Mouse (Mus musculus) ES-E14 (cell line): ENCODE measurements around the gene Barhl2. TPM values are rescaled to one million over a fixed set of nuclear protein-coding genes. Genes with fewer than 3 reads are reported as not detected.

Source experiments
- DNase-seq: peaks from one replicate; pipeline ENCODE4 v3.0.0-alpha.2; 2013; ENCODE audit warnings: low read depth, low spot score
- H3K27ac ChIP-seq: 2 replicates; pipeline ENCODE4 v1.5.1; 2012; ENCODE audit warnings: low read depth, mild to moderate bottlenecking, low read length, moderate library complexity, mixed read lengths; ENCODE audit not compliant: poor library complexity, insufficient read depth, severe bottlenecking
- H3K36me3 ChIP-seq: 2 replicates; pipeline ENCODE4 v1.6.1; 2012; ENCODE audit warnings: mild to moderate bottlenecking, low read length, moderate library complexity, mixed read lengths; ENCODE audit not compliant: control insufficient read depth, poor library complexity, insufficient read depth, severe bottlenecking
- H3K4me1 ChIP-seq, 2 experiments: fragments of 150-350 bp in 1 of 2; sonication (generic) in 1 of 2; 2 replicates each; pipeline ENCODE4 v1.6.1; 2012; ENCODE audit warnings: low read length in 2 of 2, mild to moderate bottlenecking in 1 of 2, mixed read lengths in 1 of 2; ENCODE audit not compliant: control insufficient read depth in 2 of 2, insufficient read depth in 2 of 2, poor library complexity in 1 of 2
- H3K4me3 ChIP-seq, 2 experiments: fragments of 150-350 bp in 1 of 2; sonication (generic) in 1 of 2; 2 replicates each; pipeline ENCODE4 v1.5.1; 2012; ENCODE audit warnings: low read length in 2 of 2, low read depth in 1 of 2, mild to moderate bottlenecking in 1 of 2, mixed read lengths in 1 of 2; ENCODE audit not compliant: insufficient read depth in 1 of 2, poor library complexity in 1 of 2, severe bottlenecking in 1 of 2
- H3K9ac ChIP-seq: 2 replicates; pipeline ENCODE4 v1.6.1; 2012; ENCODE audit warnings: low read depth, mild to moderate bottlenecking, low read length, mixed read lengths; ENCODE audit not compliant: poor library complexity, insufficient read depth, severe bottlenecking
- H3K9me3 ChIP-seq: fragments of 150-350 bp; sonication (generic); 2 replicates; pipeline ENCODE4 v1.6.1; 2012; ENCODE audit warnings: low read depth, mild to moderate bottlenecking, low read length; ENCODE audit not compliant: control insufficient read depth, insufficient read depth
- CHD2 ChIP-seq: IDR thresholded peaks from 2 replicates; pipeline ENCODE4 v1.6.1; 2014; ENCODE audit warnings: mild to moderate bottlenecking, low read depth, low read length, inconsistent platforms
- HCFC1 ChIP-seq: IDR thresholded peaks from 2 replicates; pipeline ENCODE4 v1.6.1; 2012; ENCODE audit warnings: low read length, inconsistent platforms, borderline replicate concordance; ENCODE audit not compliant: insufficient read depth
- MAFK ChIP-seq: IDR thresholded peaks from 2 replicates; pipeline ENCODE4 v1.6.1; 2014; ENCODE audit warnings: mild to moderate bottlenecking, low read depth, low read length, inconsistent platforms; ENCODE audit not compliant: insufficient read depth
- ZC3H11A ChIP-seq: IDR thresholded peaks from 2 replicates; pipeline ENCODE4 v1.6.1; 2012; ENCODE audit warnings: low read depth, mild to moderate bottlenecking, inconsistent platforms, low read length, borderline replicate concordance
- ZNF384 ChIP-seq: IDR thresholded peaks from 2 replicates; pipeline ENCODE4 v1.6.1; 2012; ENCODE audit warnings: low read depth, low read length, inconsistent platforms
- in situ Hi-C, 2 experiments: fragments of 600-800 bp; cut with MboI; formaldehyde crosslinking; loops; one replicate each; pipeline ENCODE4 v1.15.1; 2025; ENCODE audit warnings: low sequenced_read_pairs in 2 of 2, inconsistent platforms in 1 of 2; ENCODE audit not compliant: unreplicated experiment in 2 of 2
- total RNA-seq: library from RNA; depleted of rRNA; stranded (reverse); fragments of 300-350 nt; gene quantifications from 2 replicates; pipeline ENCODE4 v1.2.3, GENCODE M21; 2012

Barhl2 gene
- total RNA-seq, 1 experiment, result not detected

DNA sequence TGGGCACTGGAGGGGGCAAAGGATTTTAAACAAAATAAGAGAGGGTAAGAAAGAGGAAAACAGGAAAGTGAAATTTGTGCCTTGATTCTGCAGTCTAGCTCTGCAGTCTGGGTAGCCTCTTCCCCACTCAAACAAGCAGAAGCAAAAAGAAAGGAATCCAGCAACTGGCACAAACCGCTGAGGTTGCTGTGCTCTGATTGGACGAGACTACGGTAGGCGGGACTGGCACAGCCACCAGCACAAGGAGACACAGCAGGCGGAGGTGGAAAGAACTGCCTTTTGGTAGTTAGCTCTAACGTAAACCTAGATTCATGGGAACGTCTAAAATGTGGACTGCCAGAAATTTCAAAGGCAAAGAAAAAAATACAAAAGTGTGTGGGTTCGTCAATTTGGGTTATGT, 11.4 kb downstream of the Barhl2 start:
- TF ChIP-seq MAFK, result no peak
- no peak for TF ChIP-seq ZNF384
- TF ChIP-seq ZC3H11A, result no peak
- TF ChIP-seq CHD2, result no peak
- TF ChIP-seq HCFC1, result no peak
- Histone ChIP-seq H3K4me1 (no peaks in the 10 kb centered on the region), H3K36me3 (no peaks in the 10 kb centered on the region), H3K4me3 (no peak overlapping the region), H3K27ac (no peak overlapping the region), H3K9ac (no peak overlapping the region), H3K9me3 (no peaks in the 10 kb centered on the region)
- in situ Hi-C loops, result no loop called here
- DNase-seq, result no peak

DNA sequence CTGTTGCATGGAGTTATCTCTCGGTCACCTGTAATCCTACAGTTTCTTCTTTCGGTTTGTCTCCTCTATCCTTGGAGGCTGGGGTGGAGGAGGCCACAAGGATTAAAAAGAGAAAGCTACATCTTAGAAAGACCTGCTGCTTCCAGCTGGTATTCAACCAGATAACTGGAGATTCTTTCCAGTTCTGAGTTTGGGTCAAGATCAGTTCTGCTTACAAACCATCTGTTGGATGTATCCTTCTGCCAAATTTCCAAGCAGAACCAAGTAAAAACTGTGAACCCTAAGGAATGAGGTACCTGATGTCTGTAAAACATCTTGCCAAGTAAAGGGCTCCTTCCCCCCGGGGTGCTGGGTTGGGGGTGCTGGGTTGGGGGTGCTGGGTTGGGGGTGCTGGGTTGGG, 12.3 kb downstream of the Barhl2 start:
- in situ Hi-C loops, result no loop called here
- H3K4me3 ChIP-seq, result no peak overlapping the region
- H3K4me1 ChIP-seq, result no peaks in the 10 kb centered on the region
- no peaks in the 10 kb centered on the region for H3K36me3 ChIP-seq
- no peak overlapping the region for H3K27ac ChIP-seq
- no peak overlapping the region for H3K9ac ChIP-seq
- no peaks in the 10 kb centered on the region for H3K9me3 ChIP-seq
- TF ChIP-seq CHD2 (no peak), ZNF384 (no peak)
- DNase-seq, result no peak

DNA sequence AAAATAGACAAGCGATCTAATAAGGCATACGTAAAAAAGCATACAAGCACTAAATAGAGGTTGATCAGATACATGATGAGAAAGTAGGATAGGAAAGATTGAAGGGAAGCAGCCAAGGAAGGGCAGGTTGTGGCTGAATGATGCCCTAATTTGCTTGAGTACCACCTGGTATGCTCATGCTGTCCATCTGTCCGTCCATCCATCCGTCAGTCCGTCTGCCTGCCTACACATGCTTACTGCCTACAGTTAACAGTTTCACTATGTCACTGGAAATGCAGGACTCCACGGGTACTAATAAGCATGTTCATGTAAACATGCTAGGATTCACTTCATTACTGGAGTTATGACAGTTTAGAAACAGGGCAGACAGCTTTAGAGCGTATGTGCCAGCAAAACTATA, 19.1 kb downstream of the Barhl2 start:
- Histone ChIP-seq H3K36me3 (no peaks in the 10 kb centered on the region), H3K9ac (no peak overlapping the region), H3K27ac (no peak overlapping the region), H3K9me3 (no peaks in the 10 kb centered on the region), H3K4me3 (no peak overlapping the region), H3K4me1 (no peaks in the 10 kb centered on the region)
- TF ChIP-seq ZC3H11A (no peak), CHD2 (no peak), MAFK (no peak), ZNF384 (no peak), HCFC1 (no peak)
- no peak for DNase-seq
- in situ Hi-C loops, result no loop called here

DNA sequence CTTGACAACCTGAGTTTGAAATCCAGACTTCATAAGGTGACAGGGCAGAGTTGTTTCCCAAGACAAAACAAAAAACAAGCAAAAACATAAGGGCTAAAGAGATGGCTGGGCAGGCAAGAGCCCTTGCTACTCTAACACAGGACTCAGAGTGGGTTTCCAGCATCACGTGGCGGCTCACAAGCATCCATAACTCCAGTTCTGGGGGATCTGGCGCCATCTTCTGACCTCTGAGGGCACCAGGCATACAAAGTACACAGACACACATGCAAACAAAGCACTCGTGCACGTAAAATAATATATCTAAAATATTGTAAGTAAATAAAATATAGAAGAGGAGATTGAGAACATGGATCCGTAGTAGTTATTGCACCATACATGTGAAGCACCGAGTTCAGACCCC, 31.9 kb downstream of the Barhl2 start:
- in situ Hi-C loops, result no loop called here
- no peak for TF ChIP-seq HCFC1
- no peak for TF ChIP-seq MAFK
- no peak for TF ChIP-seq ZNF384
- TF ChIP-seq CHD2, result no peak
- TF ChIP-seq ZC3H11A, result 0 out of 2 replicates have a peak, but pooled peaks have one; percentile 15
- H3K36me3 ChIP-seq, result no peaks in the 10 kb centered on the region
- no peaks in the 10 kb centered on the region for H3K4me1 ChIP-seq
- H3K9me3 ChIP-seq, result no peaks in the 10 kb centered on the region
- no peak overlapping the region for H3K27ac ChIP-seq
- H3K4me3 ChIP-seq, result no peak overlapping the region
- H3K9ac ChIP-seq, result no peak overlapping the region
- peak; percentile 37 for DNase-seq

DNA sequence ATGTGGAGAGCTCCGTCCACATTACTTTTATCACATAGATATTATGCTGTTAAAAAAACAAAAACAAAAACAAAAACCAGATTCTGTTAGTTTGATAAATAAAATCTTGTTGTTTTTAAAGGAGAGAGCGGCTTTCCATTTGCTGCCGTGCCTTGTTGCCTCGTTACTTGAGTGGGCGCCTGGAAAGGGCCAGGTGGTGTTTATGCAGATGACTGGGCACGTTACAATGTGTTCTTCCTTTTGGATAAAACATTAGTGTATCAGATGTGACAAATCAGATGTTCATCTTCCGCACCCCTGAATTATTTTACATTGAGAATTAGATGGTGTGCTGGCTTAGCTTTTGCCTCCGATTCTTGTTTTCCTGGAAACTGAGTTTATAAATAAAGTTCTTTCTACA, 37.1 kb downstream of the Barhl2 start:
- Histone ChIP-seq H3K27ac (no peak overlapping the region), H3K4me1 (peaks cover 0 to 2% of the 10 kb centered on the region in 2 experiments; a peak in 1 of 4 replicates), H3K9ac (no peak overlapping the region), H3K9me3 (no peaks in the 10 kb centered on the region), H3K4me3 (no peak overlapping the region), H3K36me3 (no peaks in the 10 kb centered on the region)
- no peak for DNase-seq
- no peak for TF ChIP-seq HCFC1
- TF ChIP-seq ZC3H11A, result no peak
- TF ChIP-seq MAFK, result no peak
- TF ChIP-seq ZNF384, result no peak
- TF ChIP-seq CHD2, result no peak
- in situ Hi-C loops, result no loop called here
